8 mouse cellular contexts compared by ENCODE assay signal in the genomic region with DNA sequence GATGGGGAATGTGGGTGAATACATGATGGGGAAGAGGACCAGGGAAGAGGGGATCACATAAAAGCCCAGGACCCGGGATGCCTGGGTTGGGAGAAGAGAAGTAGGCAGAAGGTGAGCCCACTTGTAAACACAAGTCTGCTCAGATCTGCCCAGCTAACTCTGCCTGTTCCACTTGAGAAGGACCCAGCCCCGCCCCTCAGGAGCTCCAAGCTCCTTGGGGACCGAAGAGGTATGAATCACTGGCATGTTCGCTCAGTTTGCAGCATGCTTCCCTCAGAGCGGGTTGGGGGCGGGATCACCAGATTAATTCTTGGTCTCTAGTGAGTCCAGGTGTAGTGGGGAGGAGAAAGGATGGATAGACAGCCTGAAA. TPM values are rescaled to one million over a fixed set of nuclear protein-coding genes. Genes with fewer than 3 reads are reported as not detected.
DNase-seq lines count a peak whose midpoint lies in the region; ATAC-seq and TF ChIP-seq lines count a peak whose summit lies in the region.

No protein-coding gene starts in this region.

- H3K27ac ChIP-seq in kidney, embryonic 15.5 days, result no peak overlapping the region
- no peak overlapping the region for H3K27ac ChIP-seq in brown adipose tissue, adult 24 weeks (replicated peaks; ENCODE audit: low read depth, low read length)
- H3K27ac ChIP-seq in forebrain, embryonic 16.5 days (ENCODE audit: low read length), result no peak overlapping the region
- H3K27ac ChIP-seq in lung, postnatal 0 days (ENCODE audit: low read length), result no peak overlapping the region

- peaks cover 16% of the 10 kb centered on the region for H3K4me1 ChIP-seq in kidney, embryonic 15.5 days
- 0 out of 2 replicates have a peak, but pooled peaks cover 2% of the 10 kb centered on the region for H3K4me1 ChIP-seq in brown adipose tissue, adult 24 weeks (ENCODE audit: control insufficient read depth, insufficient read depth, insufficient read length, low read length)
- H3K4me1 ChIP-seq in forebrain, embryonic 16.5 days (replicated peaks; ENCODE audit: control insufficient read depth, insufficient read depth, low read length), result peaks cover 24% of the 10 kb centered on the region
- H3K4me1 ChIP-seq in lung, postnatal 0 days (ENCODE audit: insufficient read depth, low read depth, low read length), result no peaks in the 10 kb centered on the region

- peaks cover 67% of the 10 kb centered on the region for H3K27me3 ChIP-seq in kidney, embryonic 15.5 days
- no peaks in the 10 kb centered on the region for H3K27me3 ChIP-seq in forebrain, embryonic 16.5 days (replicated peaks; ENCODE audit: control insufficient read depth, insufficient read depth, low read length)
- peaks cover 6% of the 10 kb centered on the region for H3K27me3 ChIP-seq in lung, postnatal 0 days (replicated peaks; ENCODE audit: insufficient read depth, low read length)

- no peak for DNase-seq in kidney, adult 8-10 months
- no peak for DNase-seq in lung, postnatal 0 days (ENCODE audit: low spot score)
- DNase-seq in thymus, postnatal 36 days, result peak; percentile 11 to 12
- DNase-seq in retina, postnatal 1 day, result no peak
- DNase-seq in layer of hippocampus, postnatal 10 days (ENCODE audit: low spot score in 2 of 2), result no peak

- peak overlapping the region; percentile 71 for H3K9ac ChIP-seq in kidney, embryonic 15.5 days
- H3K9ac ChIP-seq in forebrain, embryonic 16.5 days (replicated peaks; ENCODE audit: low read depth, low read length), result peak overlapping the region; percentile 94
- no peak overlapping the region for H3K9ac ChIP-seq in lung, postnatal 0 days (replicated peaks; ENCODE audit: low read depth)

- H3K4me2 ChIP-seq in kidney, embryonic 15.5 days, result peak overlapping the region; percentile 98
- H3K4me2 ChIP-seq in forebrain, embryonic 16.5 days (ENCODE audit: low read length), result peak overlapping the region; percentile 88
- peak overlapping the region; percentile 88 for H3K4me2 ChIP-seq in lung, postnatal 0 days (replicated peaks; ENCODE audit: low read depth, low read length)

- H3K9me3 ChIP-seq in kidney, embryonic 15.5 days (replicated peaks), result no peaks in the 10 kb centered on the region
- no peaks in the 10 kb centered on the region for H3K9me3 ChIP-seq in forebrain, embryonic 16.5 days (ENCODE audit: control insufficient read depth, low read length)
- no peaks in the 10 kb centered on the region for H3K9me3 ChIP-seq in lung, postnatal 0 days (ENCODE audit: low read length)

- peak overlapping the region; percentile 68 for H3K4me3 ChIP-seq in kidney, embryonic 15.5 days (replicated peaks)
- H3K4me3 ChIP-seq in brown adipose tissue, adult 24 weeks (ENCODE audit: insufficient read depth, low read depth, low read length), result peak overlapping the region; percentile 55; the same call in 1 of the 2 replicates
- peak overlapping the region; percentile 81 for H3K4me3 ChIP-seq in forebrain, embryonic 16.5 days (replicated peaks; ENCODE audit: low read length)
- H3K4me3 ChIP-seq in lung, postnatal 0 days (ENCODE audit: low read depth, low read length), result peak overlapping the region; percentile 49

- no peaks in the 10 kb centered on the region for H3K36me3 ChIP-seq in kidney, embryonic 15.5 days
- H3K36me3 ChIP-seq in forebrain, embryonic 16.5 days (ENCODE audit: control insufficient read depth, insufficient read depth), result no peaks in the 10 kb centered on the region
- no peaks in the 10 kb centered on the region for H3K36me3 ChIP-seq in lung, postnatal 0 days (ENCODE audit: insufficient read depth, low read length)

- 38% methylated on average over 6 of the region's 6 CpGs for WGBS in kidney, embryonic 15.5 days
- 43% methylated on average over 6 of the region's 6 CpGs for WGBS in forebrain, embryonic 16.5 days
- 30% methylated on average over 6 of the region's 6 CpGs for WGBS in lung, postnatal 0 days

- TF ChIP-seq EP300 in lung, postnatal 0 days (IDR thresholded peaks at IDR 0.05), result no peak

- no peak for TF ChIP-seq CTCF in lung, postnatal 0 days (IDR thresholded peaks at IDR 0.05)

- 0 out of 2 replicates have a peak, but pooled peaks have one; percentile 15 for ATAC-seq in kidney, embryonic 15.5 days (replicated peaks; ENCODE audit: low FRiP score)
- ATAC-seq in forebrain, embryonic 16.5 days, result peak; percentile 3; the same call in 1 of the 2 replicates
- peak; percentile 66 for ATAC-seq in lung, postnatal 0 days

RNA-seq across cellular contexts. Expression of a gene that starts 21.7 kb away (rescaled TPM):
- not detected in 2 replicates for polyA plus RNA-seq in kidney, embryonic 15.5 days (2015; fragmentation: Nextera tagmentation; extraction: Ambion mirVana)
- not detected in 2 replicates for polyA plus RNA-seq in brown adipose tissue, adult 24 weeks (2012; ENCODE audit: insufficient read depth, insufficient read length, missing spikeins)
- 0.16 TPM in 1 of 2 replicates, not detected in the other for polyA plus RNA-seq in forebrain, embryonic 16.5 days (2015; fragmentation: Nextera tagmentation; extraction: Ambion mirVana)
- polyA plus RNA-seq in lung, postnatal 0 days (2015; fragmentation: Nextera tagmentation; extraction: Ambion mirVana), result not detected in 2 replicates
- not detected for total RNA-seq in layer of hippocampus, postnatal 10 days (2021)

RNA-seq across cellular contexts. Expression of a gene that starts 32.5 kb away (rescaled TPM):
- 12.8 and 16.3 TPM in 2 replicates for polyA plus RNA-seq in kidney, embryonic 15.5 days (2015; fragmentation: Nextera tagmentation; extraction: Ambion mirVana)
- polyA plus RNA-seq in brown adipose tissue, adult 24 weeks (2012; ENCODE audit: insufficient read depth, insufficient read length, missing spikeins), result 5.2 and 6.9 TPM in 2 replicates
- 153 and 185 TPM in 2 replicates for polyA plus RNA-seq in forebrain, embryonic 16.5 days (2015; fragmentation: Nextera tagmentation; extraction: Ambion mirVana)
- 16.8 and 18.5 TPM in 2 replicates for polyA plus RNA-seq in lung, postnatal 0 days (2015; fragmentation: Nextera tagmentation; extraction: Ambion mirVana)
- total RNA-seq in layer of hippocampus, postnatal 10 days (2021), result 10 to 100 TPM; 49.1 to 55.5 TPM

Comparison
In these comparisons a context has a peak if more than half of its experiments do, and no peak if none do; other contexts are left out.
1. ATAC-seq: peak in every context shown above with its lines; median percentile 66 in lung, postnatal 0 days; 15 in kidney, embryonic 15.5 days; 3 in forebrain, embryonic 16.5 days.
2. DNase-seq: peak in thymus, postnatal 36 days (2 of 2); none in kidney, adult 8-10 months (0 of 2), lung, postnatal 0 days (single experiment), retina, postnatal 1 day (single experiment) and layer of hippocampus, postnatal 10 days (0 of 2).
3. Peak in every context shown above with its lines, with median percentiles within 50 percentile points of each other: H3K4me2 ChIP-seq and H3K4me3 ChIP-seq.